Mouse (Mus musculus): ENCODE data around the gene Uba52.

Gene Uba52

DNA sequence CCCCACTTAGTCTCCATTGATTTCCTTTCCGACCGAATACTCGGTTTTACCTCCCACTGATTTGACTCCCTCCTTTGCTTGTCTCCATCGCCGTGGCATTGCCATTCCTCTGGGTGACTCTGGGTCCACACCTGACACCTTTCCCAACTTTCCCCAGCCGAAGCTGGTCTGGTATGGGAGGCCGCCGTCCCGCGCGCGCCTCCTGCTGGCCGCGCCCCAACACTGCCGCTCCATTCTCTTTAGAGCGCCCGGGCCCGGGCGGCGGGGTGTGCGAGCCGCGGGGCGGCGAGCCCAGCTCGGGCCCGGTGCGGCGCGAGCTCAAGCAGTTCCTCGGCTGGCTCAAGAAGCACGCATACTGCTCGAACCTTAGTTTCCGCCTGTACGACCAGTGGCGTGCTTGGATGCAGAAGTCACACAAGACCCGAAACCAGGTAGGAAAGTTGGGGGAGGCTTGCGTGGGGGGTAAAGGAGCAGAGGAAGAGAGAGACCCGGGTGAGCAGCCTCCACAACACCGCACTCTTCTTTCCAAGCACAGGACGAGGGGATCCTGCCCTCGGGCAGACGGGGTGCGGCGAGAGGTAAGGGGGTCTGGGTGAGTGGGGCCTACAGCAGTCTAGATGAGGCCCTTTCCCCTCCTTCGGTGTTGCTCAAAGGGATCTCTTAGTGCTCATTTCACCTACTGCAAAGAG lies 7.4 kb downstream of the Uba52 start:
- DNase-seq, result peak; percentile 78 to 87

DNA sequence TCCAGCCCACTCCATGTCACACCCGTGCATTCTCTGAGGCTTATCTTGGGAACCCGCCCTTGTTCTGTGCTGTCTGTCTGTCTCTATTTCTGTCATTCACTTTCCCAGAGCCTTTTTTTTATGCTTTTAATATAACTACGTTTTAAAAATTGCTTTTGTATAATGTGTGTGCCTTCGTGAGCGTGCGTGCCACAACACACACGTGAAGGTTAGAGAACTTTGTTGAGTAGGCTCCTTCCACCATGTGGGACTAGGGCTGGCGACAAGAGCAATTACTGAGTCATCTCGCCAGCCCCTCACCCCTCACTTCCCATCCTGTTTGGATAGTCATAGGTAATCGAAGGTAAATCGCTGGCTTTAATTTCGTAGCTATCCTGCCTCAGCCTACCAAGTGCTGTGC lies 8.1 kb downstream of the Uba52 start:
- no peak for DNase-seq

DNA sequence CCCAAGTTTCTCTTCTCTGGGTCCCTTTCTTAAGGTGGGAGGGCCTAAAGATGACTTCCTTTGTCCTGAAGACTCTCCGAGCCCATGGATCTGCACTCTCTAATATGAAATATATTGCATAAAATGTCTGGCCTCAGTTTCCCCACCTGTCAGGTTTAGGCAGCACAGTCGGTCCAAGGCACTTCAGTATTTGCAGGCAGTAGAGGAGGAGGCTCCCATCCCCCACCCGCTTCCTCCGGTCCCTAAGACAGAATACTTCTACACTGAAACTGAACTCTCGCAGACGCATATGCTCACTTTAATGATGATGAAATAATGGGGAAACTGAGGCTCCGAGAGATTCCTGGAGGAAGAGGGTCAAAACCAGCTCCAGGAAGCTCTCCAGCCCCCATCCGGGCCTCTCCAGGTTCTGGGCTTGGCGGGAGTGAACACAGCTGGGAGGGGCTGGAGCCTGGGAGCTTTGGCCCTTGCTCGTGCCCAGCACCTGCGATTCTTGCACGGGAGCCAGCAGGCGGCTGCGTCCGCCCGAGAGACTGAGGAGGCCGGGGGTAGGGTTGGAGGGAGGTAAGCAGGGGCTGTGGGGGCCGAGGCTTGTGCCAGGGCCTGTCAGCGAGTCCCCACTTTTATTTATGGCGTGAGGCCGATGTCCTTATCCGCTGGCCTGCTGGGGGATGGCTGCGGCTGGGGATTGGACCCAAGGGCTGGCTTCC lies 8.6 kb downstream of the Uba52 start:
- no peak for DNase-seq

DNA sequence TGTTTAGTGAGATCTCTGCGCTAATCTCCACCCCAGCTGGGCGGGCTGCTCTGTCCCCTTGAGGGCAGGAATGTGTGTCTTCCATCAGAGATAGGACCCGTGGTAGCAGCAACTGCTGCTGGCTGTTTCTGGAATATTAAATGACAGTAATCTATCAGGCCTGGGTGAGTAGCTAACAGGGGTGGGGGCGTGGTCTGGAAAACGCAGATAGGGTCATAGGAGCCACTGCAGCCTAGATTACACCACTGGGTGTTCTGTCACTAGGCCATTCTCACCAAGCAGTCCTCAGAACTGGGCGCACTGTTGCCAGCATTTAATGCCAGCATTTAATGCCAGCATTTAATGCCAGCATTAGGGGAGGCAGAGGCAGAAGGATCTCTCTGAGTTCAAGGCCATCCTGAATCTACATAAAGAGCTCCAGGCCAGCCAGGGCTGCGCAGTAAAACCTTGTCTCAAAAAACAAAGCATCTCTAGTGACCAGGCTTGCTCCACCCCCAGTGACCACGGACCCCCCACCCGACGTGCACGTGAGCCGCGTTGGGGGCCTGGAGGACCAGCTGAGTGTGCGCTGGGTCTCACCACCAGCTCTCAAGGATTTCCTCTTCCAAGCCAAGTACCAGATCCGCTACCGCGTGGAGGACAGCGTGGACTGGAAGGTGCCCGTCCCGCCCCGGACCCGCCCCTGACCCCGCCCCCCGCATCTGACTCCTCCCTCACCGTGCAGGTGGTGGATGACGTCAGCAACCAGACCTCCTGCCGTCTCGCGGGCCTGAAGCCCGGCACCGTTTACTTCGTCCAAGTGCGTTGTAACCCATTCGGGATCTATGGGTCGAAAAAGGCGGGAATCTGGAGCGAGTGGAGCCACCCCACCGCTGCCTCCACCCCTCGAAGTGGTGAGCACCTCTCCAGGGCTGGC lies 10.0 kb downstream of the Uba52 start:
- peak in 1 of 2 experiments; percentile 48 for DNase-seq

DNA sequence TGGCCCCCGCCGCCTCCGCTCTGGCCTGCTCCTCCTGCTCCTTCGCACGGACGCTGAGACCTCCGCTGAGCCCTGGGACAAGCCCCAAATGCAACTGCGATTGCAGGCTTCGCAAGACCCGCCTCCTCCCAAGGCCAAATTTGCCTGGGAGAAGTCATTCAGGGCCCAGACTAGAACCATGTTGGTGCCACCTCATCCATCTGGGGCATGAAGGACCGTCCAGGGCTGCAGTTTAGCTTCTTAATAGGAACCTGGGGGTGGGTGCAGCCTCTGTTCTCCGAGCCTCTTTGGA lies 14.9 kb downstream of the Uba52 start:
- DNase-seq, result no peak

DNA sequence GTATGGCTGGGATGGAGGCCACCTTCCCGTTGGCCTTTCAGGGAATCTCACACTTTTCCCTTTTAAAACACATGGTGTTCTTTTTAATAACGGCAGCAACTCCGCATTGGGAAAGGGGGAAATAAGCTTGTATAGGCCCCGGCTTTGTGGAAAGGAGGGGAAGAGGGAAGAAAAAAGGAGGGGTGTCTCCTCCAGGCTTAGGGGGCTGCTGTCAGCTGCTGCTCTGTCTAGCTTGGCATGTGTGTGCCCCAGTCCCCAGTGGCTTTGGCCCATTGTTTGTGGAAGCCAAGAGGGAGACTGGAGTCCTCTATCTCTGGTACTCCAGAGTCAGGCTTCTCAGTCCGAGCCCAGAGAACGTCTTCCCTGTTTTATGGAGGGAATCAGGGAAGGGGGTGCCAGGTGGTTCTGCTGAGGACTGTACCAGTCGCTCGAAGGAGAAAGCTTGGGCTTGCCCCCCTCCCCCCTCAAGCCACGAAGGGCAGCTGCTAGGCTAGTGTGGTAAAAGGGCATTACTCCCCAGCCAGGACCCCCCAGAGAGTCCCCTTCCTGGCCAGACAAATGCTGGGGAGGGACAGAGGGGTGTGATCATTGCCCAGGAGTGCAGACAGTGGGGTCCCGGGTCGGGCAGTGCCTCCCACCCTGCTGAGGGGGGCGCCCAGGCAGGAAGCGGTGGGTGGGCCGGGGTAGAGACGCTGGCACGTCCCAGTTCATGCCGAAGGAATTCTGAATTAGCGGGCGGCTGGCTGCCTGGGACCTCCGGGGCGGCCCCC lies 15.4 kb downstream of the Uba52 start:
- no peak for DNase-seq

DNA sequence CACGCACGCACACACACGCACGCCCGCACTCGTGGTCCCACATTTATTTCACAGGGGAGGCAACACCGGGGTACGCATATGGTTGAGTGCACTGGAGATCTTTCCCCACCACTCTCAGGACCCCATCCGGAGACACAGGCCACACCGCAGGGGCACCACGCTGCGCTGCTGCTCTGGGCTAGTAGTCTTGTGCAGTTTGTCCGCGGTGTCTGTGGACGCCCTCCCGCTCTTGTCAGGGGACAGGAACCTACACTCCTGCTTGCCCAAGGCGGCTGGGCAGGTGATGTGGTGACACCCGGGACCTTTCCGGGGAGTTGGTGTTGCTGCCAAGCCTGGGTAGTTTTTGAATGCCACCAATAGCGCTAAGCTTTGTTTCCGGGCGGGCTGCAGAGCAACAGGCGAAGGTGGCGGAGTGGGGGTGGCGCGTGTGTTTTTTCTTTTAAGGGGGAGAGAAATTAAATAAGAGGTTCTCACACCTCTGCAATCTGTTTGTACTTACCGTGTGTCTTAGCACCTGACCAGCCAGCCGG lies 16.1 kb downstream of the Uba52 start:
- DNase-seq, result no peak

DNA sequence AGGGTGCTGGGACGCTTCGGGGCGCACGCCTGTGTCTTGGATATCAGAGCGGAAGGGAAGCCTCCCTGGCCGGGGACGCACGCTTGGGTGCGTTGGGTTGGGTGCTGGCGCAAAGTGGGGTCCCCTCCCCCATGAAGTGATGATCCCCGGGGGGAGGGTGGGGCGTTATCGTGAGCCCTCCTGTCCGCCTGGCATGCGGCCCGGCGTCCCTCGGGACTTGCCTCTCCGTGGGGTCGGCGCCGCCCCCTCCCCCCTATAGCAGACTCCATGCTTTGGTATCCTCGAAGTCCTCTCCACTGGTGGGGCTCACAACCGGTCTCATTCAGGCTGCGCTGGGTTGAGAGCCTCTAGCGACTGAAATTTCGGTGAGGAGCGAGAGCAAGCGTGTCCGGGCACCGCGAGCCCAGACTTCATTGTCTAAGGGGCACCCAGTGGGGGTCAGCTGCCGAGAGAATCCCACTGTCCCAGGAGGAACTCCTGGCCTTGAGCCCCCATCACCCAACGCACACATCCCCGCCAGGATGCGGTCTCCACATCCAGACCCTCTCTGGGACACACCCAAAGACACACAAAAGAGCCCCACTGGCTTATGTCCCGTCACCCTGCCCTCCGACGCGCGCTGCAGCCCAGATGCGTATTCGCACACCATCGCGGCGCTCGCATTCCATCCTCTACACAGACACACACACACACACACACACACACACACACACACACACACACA lies 16.7 kb downstream of the Uba52 start:
- DNase-seq, result no peak

DNA sequence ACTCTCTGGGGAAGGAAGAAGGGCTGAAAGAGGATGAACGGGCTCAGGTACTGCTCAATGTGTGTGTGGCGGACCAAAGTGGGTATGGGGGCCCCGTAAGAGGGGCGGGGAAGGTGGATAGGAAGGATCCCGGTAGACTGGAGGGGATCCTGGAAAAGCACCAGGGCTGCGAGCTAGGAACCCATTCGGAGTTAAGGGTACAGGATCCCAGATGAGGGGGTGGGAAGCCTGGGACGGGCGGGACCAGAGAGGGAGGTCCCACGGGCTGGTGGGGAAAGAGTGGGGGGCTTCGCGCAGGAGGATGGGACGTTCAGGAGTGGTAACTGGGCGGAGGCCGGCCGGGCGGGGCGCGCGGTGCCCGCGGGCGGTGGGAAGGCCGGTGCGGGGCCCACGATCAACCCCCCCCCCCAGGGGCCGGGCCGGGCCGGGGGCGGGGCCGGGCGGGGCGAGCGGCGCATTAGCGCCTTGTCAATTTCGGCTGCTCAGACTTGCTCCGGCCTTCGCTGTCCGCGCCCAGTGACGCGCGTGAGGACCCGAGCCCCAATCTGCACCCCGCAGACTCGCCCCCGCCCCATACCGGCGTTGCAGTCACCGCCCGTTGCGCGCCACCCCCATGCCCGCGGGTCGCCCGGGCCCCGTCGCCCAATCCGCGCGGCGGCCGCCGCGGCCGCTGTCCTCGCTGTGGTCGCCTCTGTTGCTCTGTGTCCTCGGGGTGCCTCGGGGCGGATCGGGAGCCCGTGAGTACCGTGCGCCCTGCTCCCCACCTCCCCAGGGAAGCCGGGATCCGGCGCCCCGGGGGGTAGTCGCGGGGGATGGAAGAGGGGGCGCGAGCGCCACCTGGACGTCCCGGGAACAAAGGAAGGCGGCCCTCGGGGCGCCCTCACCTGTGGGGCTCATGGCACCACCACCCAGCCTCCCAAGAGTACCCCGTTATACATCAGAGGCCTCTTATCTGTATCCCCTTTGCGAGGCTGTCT lies 17.6 kb downstream of the Uba52 start, which contains the start of gene Crlf1:
Crlf1 (plus strand) TSS at position 495 of the 977 bp plus-strand sequence.
- no peak for DNase-seq

DNA sequence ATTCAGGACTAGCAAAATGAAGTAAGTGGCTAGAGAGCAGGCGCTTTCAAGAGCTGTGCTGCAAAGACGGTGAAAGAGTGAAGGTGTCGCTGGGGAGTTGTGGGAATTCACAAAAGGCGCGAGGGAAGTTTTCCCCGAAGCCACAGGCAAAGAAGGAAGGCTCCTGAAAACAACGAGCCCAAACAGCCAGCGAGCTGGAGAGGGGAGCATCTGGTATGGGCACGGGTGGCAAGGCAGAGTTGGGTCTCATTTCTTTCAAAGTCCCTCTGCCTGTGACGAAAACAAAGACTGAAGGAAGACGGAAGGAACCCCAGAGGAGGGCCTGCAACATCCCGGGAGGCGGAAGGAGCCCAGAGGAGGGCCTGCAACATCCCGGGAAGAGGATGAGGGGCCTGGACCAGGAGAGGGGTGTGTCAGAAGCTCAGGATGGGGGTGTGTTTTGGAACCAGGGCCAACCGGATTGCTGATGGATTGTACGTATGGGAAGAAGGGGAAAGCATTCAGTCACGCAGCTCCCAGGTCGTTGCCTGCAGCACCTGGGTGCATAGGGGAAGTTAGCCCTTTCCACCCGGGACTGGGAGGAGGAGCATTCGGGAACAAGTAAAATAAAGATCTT lies 19.6 kb downstream of the Uba52 start:
- DNase-seq, result no peak

DNA sequence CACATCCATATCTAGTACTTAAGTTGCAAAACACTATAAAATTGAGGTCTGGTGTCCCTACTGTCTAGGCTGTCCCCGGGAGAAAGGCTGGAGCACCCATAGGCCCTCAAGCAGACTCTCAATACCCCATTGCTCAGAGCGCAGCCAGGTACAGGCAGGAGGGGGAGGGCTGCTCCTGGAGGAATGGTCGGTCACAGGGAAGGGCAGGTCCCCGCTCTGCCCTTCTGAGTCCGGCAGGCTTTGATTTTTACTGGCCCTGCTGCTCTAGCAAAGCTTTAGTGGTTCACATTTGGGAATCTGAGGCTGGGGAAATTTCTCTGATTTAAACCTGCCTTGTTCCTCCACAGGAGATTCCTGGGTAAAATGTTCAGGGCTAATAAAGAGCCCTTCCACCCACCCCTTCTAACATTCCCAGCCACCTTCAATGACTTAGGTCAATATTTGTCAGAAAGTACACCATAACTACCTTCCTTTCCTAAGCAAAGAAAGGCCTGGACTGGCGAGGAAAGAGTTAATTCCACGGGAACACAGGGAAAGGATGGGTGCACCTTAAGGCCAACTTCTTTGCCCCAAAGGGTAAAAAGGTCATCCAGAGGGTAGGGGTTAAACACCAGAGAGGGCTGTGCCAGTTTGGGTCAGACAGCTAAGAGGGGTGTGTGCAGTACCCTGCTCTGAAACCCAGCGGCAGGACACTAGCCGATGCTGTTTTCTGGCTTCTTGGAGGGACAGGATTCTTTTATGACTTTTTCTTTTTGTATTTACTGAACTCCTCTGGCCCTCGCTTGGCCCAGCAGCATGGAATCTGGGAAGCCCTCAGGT lies 20.3 kb downstream of the Uba52 start:
- DNase-seq, result peak in 1 of 2 experiments; percentile 15

DNA sequence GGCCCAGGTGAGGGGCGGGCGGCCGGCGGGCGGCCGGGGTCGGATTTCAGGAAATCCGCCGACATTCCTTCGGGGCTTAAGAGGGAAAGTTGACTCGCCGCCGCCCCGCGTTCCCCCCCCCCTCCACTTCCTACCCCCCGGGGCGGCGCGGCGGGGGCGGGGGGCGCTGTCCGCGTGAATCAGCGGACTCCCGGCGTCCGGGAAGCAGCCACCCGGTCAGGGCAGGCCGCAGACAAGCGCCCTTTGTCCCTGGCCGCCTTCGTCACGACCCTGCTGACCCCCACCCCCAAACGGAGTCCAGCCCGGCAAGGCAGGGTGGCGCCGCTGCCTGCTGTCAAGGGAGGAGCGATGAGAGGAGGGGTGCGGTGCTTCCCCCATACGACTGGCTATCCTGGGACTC lies 21.0 kb downstream of the Uba52 start:
- peak in 1 of 2 experiments; percentile 51 for DNase-seq

DNA sequence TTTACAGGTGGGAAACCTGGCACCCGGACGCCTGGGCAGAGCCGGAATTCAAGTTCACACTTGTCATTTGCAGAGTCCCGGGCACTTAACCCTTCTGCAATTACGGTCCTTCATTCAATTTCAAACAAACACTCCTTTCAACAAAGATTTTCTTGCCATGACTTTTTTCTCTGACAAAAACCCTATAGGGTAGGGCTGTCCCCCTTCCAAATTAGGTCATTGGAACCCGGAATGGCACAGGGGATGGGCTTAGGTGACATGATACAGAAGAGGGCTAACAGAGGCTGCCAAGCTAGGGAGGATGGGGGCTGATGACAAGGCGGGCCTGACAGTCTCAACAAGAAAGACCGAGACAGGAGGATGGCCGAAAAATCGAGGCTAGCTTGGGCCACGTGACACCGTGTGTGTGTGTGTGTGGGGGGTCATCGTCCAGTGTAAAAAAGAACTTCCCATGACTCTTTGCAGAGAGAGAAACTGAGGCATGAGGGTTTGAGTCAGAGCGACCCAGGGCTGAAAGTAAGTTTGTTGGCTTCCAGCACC lies 21.6 kb downstream of the Uba52 start:
- DNase-seq, result no peak

DNA sequence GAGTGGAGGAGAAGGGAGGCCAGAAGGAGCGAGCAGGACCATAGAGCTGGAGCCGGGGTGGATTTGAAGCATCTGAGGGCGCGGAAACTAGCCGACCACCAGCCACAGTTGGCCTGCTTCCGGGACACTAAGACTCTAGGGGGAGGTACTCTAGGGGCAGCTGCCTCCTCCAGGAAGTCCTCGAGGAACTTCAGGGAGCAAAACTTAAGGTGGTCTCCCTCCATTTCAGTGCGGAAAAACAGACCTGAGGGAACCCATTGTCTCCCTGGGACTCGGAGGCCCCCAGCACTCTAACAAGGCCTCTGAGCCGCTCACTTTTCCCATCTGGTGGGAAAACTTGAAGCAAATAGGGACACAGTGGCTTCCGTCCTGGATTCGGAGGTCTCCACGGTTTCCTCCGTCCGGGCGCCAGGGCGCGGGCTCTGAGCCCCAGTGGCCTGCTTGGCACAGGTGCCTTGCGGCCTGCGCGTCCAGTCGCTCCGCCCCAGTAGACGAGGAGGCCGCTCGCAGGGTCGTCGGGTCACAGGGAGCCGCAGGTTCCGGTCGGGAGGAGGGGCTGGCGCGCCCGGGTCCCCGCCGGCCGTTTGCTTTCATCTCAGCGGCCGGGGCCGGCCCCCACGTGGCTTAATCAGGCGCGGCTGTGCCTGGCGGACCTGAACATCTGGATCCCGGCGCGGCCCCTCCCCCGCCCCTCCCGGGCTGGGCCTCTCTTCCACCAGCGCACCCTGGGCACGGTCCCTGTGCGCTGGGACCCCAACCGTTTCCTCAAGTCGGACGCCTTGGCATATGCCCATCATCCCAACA lies 22.4 kb downstream of the Uba52 start:
- DNase-seq, result peak; percentile 57 to 70

DNA sequence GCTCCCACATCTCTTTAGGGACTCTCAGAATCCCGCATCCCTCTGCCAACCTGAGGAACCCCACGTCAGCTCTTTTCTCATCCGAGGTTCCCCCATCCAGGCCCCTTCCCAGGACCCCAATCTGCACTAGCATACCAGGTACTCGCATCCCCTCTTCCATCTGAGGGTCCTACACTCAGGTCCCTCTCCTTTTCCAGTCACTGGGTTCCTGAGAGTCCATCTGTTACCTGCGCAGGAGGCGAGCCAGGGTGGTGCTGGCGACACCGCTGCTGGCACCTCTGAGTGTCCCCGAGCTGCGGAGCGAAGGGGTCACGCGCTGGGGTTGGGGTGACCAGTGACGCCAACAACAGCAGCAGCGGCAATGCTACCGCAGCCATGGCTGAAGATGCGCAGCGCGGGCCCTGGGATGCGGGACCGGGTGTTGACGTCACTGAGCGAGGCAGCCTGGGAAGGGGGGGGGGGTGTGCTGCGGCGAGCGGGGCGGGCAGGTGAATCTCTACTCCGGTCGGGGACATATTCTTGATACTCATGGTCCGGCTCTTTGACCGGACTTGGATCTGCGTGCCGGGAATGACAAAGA lies 23.6 kb downstream of the Uba52 start, which contains the start of gene Tmem59l:
Tmem59l (minus strand) TSS at position 418 of the 580 bp plus-strand sequence.
- DNase-seq, result no peak

DNA sequence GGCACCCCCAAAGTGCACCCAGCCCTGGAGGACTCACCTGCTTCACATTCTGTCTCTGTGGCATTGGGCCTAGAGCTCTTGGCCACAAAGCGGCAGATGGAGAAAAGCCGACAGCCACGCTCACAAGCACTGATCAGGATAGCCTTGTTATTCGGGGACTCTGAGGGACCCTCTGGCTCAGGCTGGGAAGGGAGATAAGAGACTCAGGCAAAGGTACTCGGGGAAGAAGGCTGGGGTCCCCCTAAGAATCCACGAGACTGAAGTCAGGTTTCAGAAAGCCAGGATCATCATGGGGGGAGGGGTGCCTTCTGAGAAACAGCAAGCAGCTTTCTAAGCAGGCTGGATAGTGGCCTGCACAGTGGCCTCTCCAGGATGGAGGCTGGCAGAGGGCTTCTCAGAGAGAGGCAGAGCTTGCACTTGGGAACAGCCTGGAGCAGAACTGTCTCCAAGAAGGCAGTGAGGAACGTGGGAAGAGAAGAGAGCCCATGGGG lies 24.4 kb downstream of the Uba52 start:
- no peak for DNase-seq

DNA sequence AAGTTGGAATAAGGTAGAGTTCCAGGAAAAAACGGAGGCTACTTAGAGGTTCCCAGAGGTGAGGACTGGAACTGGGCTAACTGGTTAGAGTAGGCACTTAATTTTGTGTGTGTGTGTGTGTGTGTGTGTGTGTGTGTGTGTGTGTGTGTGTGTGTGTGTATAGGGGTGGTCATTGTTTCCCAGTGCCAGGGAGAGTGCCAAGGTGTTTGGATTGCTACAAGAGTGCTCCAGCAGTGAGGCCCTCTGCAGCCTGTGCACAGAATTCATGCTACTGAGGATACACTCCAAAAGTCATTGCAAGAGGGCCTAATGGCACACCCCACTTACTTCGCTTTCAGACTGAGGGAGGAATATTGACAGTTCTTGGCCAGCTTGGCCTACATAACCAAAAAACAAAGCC lies 27.7 kb downstream of the Uba52 start:
- no peak for DNase-seq
